Mouse (Mus musculus) frontal cortex, postnatal 10 days (tissue): ENCODE data around the gene Ifna16.

Source experiments
- DNase-seq, 2 experiments: peaks; one replicate each; pipeline ENCODE4 v3.0.0; 2022; ENCODE audit warnings: low spot score in 2 of 2, mixed read lengths in 1 of 2

Gene Ifna16

DNA sequence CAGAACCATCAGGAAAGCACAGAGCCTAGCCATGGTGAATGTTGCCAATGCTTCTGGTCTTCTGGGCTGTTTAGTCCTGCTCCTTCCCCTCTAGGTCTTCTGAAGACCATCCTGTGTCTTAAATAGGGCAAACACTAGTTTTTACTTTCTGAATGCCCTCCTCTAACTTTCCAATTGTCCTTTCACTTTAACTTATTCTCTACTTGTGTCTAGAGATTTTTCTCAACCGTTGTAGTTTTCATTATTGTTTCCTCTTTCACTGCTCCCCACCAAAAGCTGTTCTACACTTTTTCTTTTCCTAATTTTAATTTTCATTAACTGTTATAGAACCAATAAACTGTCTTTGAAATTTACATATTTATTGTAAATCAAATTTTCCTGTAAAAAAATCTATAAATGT lies at the start of gene Ifna16:
Gene Ifna16, minus strand, starts transcription at position 101 of the 400 bp plus-strand sequence.
- DNase-seq = no peak

DNA sequence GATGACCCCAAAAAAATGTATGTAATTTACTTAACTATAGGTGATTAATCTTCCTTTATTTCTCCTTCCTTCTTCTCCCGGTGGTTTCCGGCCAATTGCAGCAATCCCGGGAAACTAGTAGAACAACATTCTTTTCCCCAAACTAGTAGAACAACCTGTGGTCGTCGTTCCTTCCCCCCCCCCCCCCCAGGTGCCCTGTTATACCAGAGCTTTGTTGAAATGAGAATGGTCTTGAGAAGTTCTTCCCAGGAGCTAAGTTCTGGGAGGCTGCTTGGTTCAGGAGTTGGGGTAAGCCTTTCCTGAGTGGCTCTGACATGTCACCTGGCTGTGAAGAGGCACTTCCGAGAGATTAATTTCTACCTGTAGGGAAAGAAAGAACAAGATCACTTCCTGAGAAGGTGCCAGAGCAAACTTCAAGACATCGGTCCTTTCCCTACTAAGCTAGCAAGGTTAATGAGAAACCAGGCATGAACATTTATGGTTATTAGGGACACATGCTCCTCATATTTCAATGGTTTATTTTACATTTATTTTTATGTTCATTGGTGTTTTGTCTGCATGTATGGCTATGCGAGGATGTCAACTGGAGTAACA lies 46.9 kb upstream of the Ifna16 start:
- DNase-seq = no peak

DNA sequence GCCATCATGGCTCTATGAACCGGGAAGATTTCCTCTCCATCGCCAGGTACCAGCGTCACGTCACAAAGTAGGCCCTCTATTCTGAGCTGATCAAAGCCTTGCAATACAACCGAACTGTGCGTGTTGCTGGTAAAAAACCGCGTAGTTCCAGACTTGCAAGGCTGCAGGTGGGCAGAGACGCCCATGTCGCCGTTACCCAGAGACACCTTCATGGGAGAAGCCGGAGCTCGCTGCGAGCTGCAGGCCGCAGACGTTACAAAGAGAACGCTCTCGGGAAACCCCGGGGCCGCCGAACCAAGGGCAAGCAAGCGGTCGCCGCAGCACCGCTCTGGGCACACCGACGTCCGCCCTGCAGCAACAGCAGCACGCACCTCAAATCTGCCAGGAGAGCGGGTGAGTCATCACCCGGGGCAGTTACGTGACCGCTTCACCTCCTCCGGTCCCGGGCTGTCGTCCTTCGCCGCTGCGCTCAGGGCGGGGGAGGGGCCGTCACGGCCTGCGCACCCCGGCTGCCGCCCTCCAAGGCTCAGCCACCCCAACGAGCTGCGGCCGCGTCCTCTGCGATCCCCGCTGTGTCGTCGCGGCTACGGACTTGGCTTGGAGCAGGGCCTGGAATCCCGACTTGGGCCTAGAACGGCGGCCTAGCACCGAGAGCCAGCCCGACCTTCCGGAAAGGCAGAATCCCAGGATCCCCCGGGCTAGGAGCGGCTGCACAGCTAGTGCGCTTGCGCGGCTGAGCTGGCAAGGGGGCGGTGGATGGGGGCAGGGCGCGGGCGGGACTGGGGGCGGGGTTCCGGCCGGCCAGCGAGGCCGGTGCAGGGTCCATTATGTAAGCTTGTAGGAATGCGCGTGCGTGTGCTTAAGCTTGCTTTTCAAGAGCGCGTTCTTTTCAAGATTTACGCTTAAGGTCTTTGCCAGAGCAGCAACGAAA lies 45.3 kb upstream of the Ifna16 start, which contains the start of the genes Gm26566 and Klhl9:
Gene Gm26566, plus strand, starts transcription at position 15 of the 931 bp plus-strand sequence.
Gene Klhl9, minus strand, starts transcription at position 675 of the 931 bp plus-strand sequence.
- DNase-seq = peak; percentile 79 to 88

DNA sequence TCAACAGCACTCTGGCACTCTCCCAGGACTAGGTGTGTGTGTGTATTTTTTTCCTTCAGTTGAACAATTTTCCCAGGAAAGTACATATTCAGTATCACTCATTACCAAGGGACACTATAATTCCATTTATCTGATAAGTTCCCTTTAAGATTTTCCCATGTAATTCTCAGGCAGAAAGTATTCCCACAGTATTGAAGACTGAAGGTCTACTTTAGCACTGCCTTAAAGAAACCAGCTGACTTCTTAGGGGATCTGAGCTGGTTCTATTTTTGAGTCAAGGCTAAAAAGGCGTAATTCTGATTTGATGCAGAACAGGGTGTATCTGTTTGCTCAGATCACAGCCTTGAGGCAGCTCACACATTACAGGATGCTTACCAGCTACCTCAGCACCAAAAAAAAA lies 42.0 kb upstream of the Ifna16 start:
- DNase-seq = no peak

DNA sequence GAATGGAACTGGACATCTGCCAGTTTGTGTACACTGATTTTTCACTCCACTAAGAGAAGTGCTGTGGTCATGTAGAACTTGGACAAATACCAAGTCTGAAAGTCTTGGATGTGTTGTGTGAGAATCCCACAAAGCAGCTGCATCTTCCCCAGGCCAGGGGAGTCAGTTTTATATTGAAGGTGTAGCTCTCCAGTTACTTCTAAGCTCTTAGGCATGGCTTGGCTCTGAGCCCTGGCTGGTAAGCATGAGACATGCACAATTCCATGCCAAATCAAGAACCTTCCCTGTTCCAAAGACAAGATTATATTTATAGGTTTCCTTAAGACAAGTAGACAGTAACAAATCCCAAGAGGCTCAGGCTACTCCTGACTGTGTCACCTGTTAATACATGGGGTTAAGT lies 38.3 kb upstream of the Ifna16 start:
- no peak for DNase-seq

DNA sequence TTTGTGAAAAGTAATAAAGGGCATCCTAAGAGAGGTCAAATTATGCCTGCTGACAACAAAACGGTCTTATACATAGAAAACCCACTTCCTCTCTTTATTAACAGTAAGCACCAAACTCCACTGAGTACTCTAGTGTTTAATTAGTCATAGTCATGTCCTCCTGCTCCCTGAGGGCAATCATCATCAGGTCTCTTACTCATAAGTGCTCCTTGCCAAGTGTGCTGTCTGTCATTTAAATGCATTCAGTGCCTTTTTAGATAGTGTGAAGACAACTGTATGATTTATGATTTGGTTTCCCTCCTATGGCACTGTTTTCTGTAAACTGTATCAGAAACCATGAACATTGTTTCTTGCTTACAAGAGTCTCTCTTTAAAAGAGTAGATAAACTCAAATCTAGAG lies 37.6 kb upstream of the Ifna16 start:
- no peak for DNase-seq

DNA sequence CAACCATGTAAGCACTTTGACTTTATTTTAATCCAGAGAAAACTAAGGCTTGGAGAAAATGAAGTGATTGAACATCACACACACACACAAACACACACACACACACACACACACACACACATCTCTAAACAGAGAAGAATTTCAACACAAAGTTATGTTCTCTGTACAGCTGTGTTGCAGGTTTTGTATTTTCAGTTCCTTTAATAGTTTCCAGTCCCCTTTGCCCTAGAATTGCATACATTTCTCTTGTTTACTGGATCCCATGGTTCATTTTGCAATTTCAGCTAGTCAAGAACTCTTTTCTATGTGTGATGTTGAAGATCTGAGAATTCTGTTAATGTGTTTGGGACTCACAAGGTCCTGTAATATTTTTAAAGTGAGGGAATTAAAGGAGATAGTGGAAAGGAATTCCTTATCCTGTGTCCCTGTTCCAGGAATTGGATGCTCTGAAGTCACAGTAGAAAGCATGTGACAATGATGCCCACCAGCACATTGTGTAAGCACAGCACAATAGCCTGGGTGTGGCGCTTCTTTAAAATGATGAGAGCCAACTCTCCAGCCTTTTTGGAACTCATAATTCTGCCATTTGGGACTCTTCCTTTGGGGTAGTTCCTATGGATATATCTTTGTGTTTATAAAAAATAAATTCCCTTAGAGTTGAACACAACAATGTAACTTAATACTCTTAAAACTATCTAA lies 30.6 kb upstream of the Ifna16 start:
- no peak for DNase-seq

DNA sequence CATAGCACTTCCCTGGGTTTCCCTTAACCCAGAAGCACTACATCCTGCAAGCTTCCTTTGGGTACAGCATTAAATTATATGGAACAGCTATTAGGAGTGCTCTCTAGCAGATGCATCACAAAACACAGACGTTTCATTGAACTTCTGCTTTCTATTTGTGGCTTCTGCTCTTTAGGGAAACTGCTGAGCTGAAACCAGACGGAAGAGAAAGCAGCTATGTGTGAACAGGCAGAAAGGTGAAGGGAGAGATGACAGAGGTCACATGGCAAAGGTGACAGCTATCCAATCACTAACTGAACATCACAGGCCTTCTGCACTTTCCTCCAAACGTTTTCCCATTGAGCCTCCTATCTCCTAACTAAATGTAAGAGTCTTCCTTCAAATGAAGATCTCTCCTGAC lies 29.2 kb upstream of the Ifna16 start:
- no peak for DNase-seq

DNA sequence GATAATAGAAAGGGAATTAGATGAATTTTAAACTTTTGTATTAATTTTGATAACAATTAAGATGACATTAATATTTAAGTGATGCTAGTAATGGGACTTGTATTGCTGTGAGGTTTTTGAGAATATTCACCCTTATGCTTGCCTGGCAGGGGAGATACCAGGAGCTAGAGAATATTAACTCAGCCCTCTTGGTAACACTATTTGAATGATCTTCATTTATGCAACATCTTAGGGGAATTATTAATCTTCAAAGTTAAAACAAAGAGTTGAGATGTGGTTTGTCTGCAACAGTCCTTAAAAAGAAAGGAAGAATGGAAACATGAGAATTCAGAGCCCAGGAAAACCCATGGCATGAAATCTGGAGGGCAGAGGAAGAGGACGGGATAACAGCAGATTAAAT lies 22.6 kb upstream of the Ifna16 start:
- no peak for DNase-seq

DNA sequence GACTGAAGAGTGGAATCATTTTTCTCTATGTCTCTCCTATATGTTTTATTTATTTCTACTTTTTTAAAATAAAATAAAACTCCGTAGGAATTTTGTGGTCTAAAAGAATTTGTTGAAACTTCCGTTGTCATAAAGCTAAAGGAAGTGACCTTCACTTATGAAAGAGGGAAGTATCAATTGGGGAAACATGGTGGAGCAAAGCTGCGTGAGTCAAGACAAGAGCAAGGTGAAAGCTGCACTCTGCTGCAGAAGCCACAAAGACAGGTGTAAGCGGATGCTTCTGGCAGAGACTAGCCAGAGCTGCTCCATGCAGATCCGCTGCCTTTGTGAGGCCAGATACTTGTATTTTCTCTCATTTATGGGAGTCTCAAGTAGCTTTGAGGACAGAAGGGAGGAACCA lies 22.1 kb upstream of the Ifna16 start:
- DNase-seq = no peak

DNA sequence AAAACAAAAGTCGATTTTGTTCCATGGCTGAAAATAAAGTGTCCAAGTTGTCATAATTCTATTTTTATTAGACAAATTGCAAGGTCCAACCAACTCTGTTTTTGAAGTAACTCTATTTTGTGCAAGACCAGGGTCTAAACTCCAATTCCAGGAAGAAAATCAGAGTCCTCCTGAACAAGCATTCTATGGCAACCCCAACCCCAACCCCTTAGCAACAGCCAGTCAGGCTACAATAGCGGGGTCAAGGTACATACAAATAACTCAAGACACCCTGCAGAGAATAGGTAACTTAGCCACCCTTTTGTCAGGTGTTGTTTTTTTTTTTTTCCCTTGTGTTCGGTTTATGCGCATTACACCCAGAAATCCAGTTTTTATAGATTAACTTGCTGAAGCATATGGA lies 21.0 kb upstream of the Ifna16 start:
- no peak for DNase-seq

DNA sequence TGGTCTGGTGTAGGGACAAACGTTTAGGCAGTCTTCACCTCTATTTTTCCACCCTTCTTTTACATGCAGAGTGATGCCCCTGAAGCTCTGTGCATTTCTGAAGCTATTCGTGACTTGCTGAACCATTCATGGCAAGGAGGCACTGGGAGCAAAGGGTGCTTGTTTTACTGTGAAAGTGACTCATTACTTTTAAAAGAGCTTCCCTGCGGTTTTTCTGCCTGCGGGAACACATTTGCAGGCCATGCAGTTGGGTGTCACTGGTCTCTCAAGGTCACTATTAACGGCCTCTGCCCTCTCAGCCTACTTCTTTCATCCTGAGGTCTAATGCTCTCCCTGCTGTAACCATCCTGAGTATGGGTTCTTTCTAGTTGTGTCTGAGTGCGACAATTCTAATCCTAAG lies 20.4 kb upstream of the Ifna16 start:
- DNase-seq = no peak

DNA sequence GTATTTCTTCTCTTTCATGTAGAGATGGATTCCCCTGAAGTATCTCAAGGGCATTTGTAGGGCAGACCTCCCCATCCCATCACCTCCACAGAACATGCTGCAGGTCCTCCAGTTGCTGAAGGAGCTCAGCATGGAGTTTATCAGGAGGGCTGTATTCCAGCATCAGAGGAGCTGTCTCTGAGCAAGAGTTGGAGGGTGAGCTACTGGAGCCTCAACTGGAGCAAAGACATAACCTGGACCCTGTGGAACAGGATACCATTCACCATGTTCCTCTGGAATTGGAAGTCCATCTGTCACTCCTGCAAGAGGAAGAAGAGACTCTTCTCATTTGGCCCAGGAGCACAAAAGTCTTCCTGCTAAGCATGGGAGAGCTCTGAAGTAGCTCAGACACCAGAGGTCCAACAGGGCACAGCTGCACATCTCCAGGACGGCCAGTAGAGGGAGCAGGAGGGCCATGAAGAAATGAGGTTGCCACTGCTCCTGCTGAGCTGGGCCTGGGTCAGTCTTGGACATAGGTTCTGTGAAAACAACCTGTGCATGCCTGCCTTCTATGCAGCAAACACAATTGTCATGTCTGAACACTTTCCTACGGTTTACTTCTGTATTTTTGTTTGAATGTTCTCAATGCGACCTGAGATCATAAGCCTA lies 19.6 kb upstream of the Ifna16 start:
- DNase-seq = peak in 1 of 2 experiments; percentile 61

DNA sequence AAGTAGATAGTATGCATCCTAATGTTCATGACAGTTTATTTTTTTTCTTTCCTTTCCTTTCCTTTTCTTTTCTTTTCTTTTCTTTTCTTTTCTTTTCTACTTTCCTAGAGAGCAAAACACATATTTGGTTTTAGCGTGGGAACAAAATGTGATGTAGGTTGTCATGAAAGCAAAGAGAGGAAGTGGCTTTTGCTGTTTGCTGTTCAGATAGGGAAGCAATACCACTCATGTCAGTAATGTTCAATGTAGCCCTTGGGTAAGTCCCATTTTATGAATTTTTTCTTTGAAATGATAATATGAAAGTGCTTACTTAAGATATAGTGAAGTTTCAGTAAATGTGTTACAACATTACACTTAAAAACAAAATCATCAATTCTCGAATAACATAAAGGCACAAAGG lies 16.7 kb upstream of the Ifna16 start:
- DNase-seq = no peak

DNA sequence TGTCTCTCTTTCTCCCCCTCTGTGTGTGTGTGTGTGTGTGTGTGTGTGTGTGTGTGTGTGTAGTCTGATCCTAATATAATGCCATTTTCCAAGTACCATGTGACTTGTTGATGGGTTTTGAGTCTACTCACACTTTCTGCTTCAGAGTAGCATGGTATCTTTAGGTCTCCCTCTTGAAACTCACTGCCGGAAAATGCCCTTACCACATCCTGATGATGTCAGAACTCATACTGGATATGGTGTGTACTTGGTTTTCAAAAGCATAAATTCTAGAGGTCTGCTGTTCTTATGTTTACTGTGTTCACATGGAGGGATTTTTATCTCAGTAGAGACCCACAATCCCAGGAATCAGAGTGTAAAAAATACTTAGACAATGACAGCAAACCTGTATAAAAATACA lies 15.8 kb upstream of the Ifna16 start:
- no peak for DNase-seq

DNA sequence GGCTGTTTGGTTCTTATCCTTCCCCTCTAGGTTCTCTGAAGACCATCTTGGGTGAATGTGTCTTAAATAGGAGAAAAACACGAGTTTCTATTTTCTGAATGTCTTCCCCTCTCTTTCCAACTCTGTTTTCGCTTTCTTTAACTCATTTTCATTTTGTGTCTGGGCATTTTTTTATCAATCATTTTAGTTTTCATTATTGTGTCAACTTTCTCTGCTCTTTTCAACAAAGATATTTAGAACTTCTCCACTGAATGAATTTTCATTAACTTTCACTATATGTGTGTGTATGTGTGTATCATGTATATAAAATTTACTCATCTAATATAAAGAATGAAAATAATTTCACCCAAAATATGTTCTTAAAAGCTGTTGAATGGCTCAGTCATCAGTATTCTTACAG lies 14.5 kb upstream of the Ifna16 start, which contains the start of gene Ifnab:
Gene Ifnab, minus strand, starts transcription at position 101 of the 400 bp plus-strand sequence.
- no peak for DNase-seq

DNA sequence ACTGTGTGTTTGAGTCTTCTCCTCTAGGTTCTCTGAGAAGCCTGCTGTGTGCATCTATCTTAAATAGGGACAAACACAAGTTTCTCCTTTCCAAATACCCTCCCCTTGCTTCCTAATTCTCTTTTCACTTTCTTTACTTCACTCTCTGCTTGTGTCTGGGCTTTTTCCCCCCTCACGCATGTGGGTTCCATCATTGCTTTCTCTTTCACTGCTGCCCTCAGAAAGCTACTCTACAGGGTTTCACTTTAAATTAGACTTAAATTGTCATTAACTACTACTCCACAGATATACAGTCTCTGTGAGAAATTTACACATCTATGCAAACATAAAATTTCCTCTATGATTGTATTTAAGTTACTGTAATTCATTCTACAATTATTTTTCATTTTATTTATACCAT lies 7.1 kb upstream of the Ifna16 start, which contains the start of gene Ifna2:
Gene Ifna2, minus strand, starts transcription at position 101 of the 400 bp plus-strand sequence.
- DNase-seq = no peak

DNA sequence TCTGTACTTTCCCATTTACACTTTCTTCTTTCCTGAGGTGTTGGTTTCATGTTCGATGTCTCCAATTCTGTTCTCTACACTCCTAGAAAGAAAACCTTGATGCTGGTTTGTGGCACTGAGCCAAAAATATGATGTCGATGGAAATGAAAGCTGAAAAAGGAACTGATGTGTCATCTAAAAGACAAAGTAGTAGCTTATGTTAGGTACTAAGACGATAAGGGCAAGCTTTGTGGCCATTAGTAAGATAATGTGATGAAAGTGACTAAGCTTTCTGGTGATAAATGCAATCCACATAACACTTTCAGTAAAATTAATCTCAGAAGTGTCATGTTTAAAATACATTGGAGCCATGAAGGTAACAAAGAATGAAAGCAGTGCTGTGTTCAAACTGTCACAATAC lies 4.6 kb upstream of the Ifna16 start:
- DNase-seq = no peak

DNA sequence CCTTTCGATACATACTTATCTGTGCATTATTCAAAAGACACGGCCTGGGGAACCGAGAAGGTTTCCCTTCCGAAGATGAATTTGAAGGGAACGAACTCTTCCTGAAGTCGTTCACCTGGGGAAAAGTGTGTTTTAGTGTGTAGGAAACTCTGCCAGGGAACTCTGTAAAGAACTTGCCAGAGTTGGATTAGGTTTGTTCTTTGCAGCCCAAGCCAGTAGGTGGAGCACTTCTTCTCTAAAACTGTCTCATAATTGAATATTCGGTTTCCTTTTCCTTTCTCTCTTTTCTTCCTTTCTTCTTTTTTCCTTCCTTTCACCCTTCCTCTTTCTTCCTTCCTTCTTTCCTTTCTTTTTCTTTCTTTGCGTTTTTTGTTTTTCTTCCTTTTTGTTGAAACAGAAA lies 3.6 kb upstream of the Ifna16 start:
- no peak for DNase-seq

DNA sequence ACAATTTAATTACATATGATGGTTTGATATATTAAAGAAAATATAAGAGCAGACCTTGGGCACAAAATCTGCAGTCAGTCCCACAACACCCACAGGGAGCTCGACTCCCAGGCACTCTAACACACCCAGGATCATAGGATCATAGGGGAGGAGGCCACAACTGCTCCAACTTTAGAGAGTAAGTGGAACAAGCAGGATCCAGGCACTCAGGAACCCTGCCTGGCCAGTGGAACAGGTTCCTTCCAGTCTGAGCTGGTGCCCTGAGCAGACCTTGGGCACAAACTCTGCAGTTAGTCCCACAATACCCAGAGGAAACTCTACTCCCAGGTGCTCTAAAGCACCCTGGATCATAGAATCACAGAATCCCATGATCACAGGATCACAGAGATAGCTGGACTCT lies 21.3 kb downstream of the Ifna16 start:
- no peak for DNase-seq

DNA sequence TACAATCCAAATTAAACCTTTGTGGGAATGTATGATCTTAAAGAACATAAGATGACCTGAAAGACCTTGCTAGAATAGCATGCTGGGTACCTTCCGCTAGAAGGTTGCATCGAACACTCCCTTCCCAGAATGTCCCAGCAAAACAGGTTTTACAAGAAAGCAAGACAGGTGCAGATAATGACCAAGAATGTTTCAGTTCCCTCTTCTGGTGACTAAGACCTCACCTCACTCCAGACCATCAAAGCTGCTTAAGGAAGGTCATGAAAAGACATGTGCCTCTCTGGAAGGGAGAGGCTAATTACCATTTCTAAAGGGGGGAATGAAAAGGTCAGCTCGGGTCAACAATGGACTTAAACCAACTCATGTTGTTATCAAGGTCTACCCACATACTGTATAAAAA lies 23.1 kb downstream of the Ifna16 start:
- DNase-seq = no peak

DNA sequence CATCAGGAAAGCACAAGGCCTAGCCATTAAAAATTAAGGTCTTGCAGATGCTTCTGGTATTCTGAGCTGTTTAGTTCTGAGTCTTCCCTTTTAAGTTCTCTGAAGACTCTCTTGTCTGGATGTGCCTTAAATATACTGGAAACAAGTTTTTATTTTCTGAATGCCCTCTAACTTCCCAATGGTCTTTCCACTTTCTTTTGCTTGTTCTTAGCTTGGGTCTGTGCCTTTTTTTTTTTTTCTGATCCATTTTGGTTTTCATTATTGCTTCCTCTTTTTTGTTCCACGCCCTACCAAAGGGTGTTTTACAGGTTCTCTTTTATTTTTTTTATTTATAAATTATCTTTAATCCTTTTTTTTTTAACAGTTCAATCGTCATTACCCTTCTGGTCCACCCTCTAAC lies 32.4 kb downstream of the Ifna16 start, which contains the start of gene Ifna13:
Gene Ifna13, minus strand, starts transcription at position 101 of the 400 bp plus-strand sequence.
- DNase-seq = no peak
